In genomic region chr17:21422664-21423599, GRCm38 (mm10) we compare ENCODE assay signal across 8 mouse cellular contexts. TPM values are rescaled to one million over a fixed set of nuclear protein-coding genes. Genes with fewer than 3 reads are reported as not detected.
A peak's percentile ranks its signal among the peaks of the same experiment; 100 is the strongest.
DNase-seq lines count a peak whose midpoint lies in the region; ATAC-seq lines count a peak whose summit lies in the region.

TSS of gene Zfp54 (plus strand) at chr17:21423227.

- peak within 1 kb of the TSS; percentile 52 for H3K9ac ChIP-seq in intestine, embryonic 14.5 days (ENCODE audit: low read length)

- peak within 1 kb of the TSS; percentile 92 for H3K4me2 ChIP-seq in intestine, embryonic 14.5 days (ENCODE audit: low read length)

- DNase-seq in adrenal gland, adult 2 months: peak; percentile 88
- DNase-seq in embryo, embryonic 10.5 days (ENCODE audit: low spot score): peak; percentile 83
- peak; percentile 39 to 54 for DNase-seq in gastrocnemius, postnatal 36 days
- DNase-seq in intestine, embryonic 14.5 days (ENCODE audit: low spot score): peak; percentile 80
- DNase-seq in left cerebral cortex, postnatal 10 days (ENCODE audit: extremely low spot score in 1 of 2, low spot score in 2 of 2): peak; percentile 24 to 80
- peak; percentile 59 to 61 for DNase-seq in right cerebral cortex, postnatal 10 days (ENCODE audit: low spot score in 2 of 2)
- DNase-seq in urinary bladder, postnatal 36 days (ENCODE audit: low spot score in 2 of 2): peak; percentile 68 to 77

- intact Hi-C loops in gastrocnemius, postnatal 36 days (cut with DNase I): loop anchor here (5.0 kb wide), 1 partner anchor 151 kb away; no protein-coding TSS in a partner anchor
- intact Hi-C loops in left cerebral cortex, postnatal 10 days (cut with DNase I): loop anchor here (5.0 kb wide), 2 partner anchors 151 to 191 kb away; no protein-coding TSS in a partner anchor

- H3K36me3 ChIP-seq in intestine, embryonic 14.5 days (ENCODE audit: control insufficient read depth, insufficient read depth, low read length): no peaks in the 10 kb centered on the region

- peak within 1 kb of the TSS; percentile 45 for H3K4me3 ChIP-seq in intestine, embryonic 14.5 days (ENCODE audit: low read depth, low read length)

- H3K27ac ChIP-seq in intestine, embryonic 14.5 days (ENCODE audit: low read depth): peak within 1 kb of the TSS; percentile 69; the same call in 1 of the 2 replicates

- no peaks in the 10 kb centered on the region for H3K9me3 ChIP-seq in intestine, embryonic 14.5 days (ENCODE audit: control insufficient read depth, low read length)

- H3K27me3 ChIP-seq in intestine, embryonic 14.5 days (replicated peaks; ENCODE audit: control insufficient read depth, insufficient read depth, low read length): no peaks in the 10 kb centered on the region

- ATAC-seq in intestine, embryonic 14.5 days (replicated peaks; ENCODE audit: low FRiP score, low TSS enrichment, low read depth): peak; percentile 100
- peak; percentile 95 for ATAC-seq in megakaryocyte progenitor cell, adult 5-6 weeks (replicated peaks; ENCODE audit: poor library complexity)

- peaks cover 3% of the 10 kb centered on the region; the same call in 1 of the 2 replicates for H3K4me1 ChIP-seq in intestine, embryonic 14.5 days (replicated peaks; ENCODE audit: control insufficient read depth, insufficient read depth, low read length)

- WGBS in intestine, embryonic 14.5 days: under 1% methylated on average over 22 of the region's 22 CpGs

RNA-seq across cellular contexts. Expression of gene Zfp54, which starts in this region (rescaled TPM):
- 1 to 10 TPM; 2.4 to 2.7 TPM for total RNA-seq in adrenal gland, adult 2 months (2021)
- polyA plus RNA-seq in adrenal gland, adult 2 months (2012; rRNA removed): 0.22 TPM in 1 of 2 replicates, not detected in the other
- under 1 TPM; 0.49 to 0.74 TPM for total RNA-seq in gastrocnemius, postnatal 36 days (2021)
- polyA plus RNA-seq in intestine, embryonic 14.5 days (2014; fragmentation: Nextera tagmentation; extraction: Ambion mirVana): 4.8 and 6.1 TPM in 2 replicates
- total RNA-seq in left cerebral cortex, postnatal 10 days (2021): 1 to 10 TPM; 1.3 to 1.4 TPM
- 7.0 and 10.7 TPM in 2 replicates for total RNA-seq in megakaryocyte progenitor cell, adult 5-6 weeks (2015)
- total RNA-seq in megakaryocyte progenitor cell, adult 5-6 weeks (2017): 8.8 and 9.1 TPM in 2 replicates

Comparison
In these comparisons a context has a peak if more than half of its experiments do, and no peak if none do; other contexts are left out.
1. Peak in every context shown above with its lines: DNase-seq, ATAC-seq, H3K4me3 ChIP-seq and H3K27ac ChIP-seq.
2. Peak in DNase-seq in gastrocnemius, postnatal 36 days; RNA of the gene not detected or under 1 TPM.